Mouse (Mus musculus) hindbrain, embryonic 14.5 days (tissue): Measurements from ENCODE around the gene Dnajc30. TPM values are rescaled to one million over a fixed set of nuclear protein-coding genes. Genes with fewer than 3 reads are reported as not detected.

ENCODE experiments used
- ATAC-seq: fragments of 200-750 bp; cut with Nextera tagmentation; 2 replicates; pipeline ENCODE4 v1.8.0; 2017; ENCODE audit warnings: moderate number of reproducible peaks, mild to moderate bottlenecking, moderate TSS enrichment, moderate library complexity; ENCODE audit not compliant: low FRiP score
- DNase-seq: peaks from one replicate; pipeline ENCODE4 v3.0.0-alpha.2; 2015; ENCODE audit warnings: low spot score
- H3K27ac ChIP-seq: fragments of 300-500 bp; sonication (generic); 2 replicates; pipeline ENCODE4 v1.5.1; 2014; ENCODE audit warnings: mild to moderate bottlenecking, moderate library complexity
- H3K27me3 ChIP-seq: fragments of 300-500 bp; sonication (generic); 2 replicates; pipeline ENCODE4 v1.6.1; 2014; ENCODE audit warnings: mild to moderate bottlenecking, low read length, mixed read lengths; ENCODE audit not compliant: control insufficient read depth, insufficient read depth
- H3K36me3 ChIP-seq: fragments of 300-500 bp; sonication (generic); replicated peaks from 2 replicates; pipeline ENCODE4 v1.6.1; 2014; ENCODE audit not compliant: control insufficient read depth, insufficient read depth
- H3K4me1 ChIP-seq: fragments of 300-500 bp; sonication (generic); replicated peaks from 2 replicates; pipeline ENCODE4 v1.6.1; 2014; ENCODE audit warnings: antibody characterized with exemption, low read length, mixed read lengths; ENCODE audit not compliant: control insufficient read depth, insufficient read depth
- H3K4me2 ChIP-seq: fragments of 300-500 bp; sonication (generic); replicated peaks from 2 replicates; pipeline ENCODE4 v1.6.1; 2014; ENCODE audit warnings: mild to moderate bottlenecking, moderate library complexity
- H3K4me3 ChIP-seq: fragments of 300-500 bp; sonication (generic); replicated peaks from 2 replicates; pipeline ENCODE4 v1.5.1; 2014; ENCODE audit warnings: mild to moderate bottlenecking, low read length
- H3K9ac ChIP-seq: fragments of 300-500 bp; sonication (generic); 2 replicates; pipeline ENCODE4 v1.6.1; 2014
- H3K9me3 ChIP-seq: fragments of 300-500 bp; sonication (generic); 2 replicates; pipeline ENCODE4 v1.6.1; 2016; ENCODE audit warnings: low read length; ENCODE audit not compliant: control insufficient read depth
- WGBS: fragments of 180-500 bp; shearing (Covaris S2); extraction: QIAGEN DNeasy Blood & Tissue Kit; methylation state at CpG from one replicate; pipeline ENCODE4 v1.1.7; 2014; 5-methylcytosine and 5-hydroxymethylcytosine counted together
- polyA plus RNA-seq: library from polyadenylated mRNA; unstranded; fragments of >200 nt; fragmentation: Nextera tagmentation; extraction: Ambion mirVana; gene quantifications from 2 replicates; pipeline ENCODE4 v1.2.1, GENCODE M21; 2014

Dnajc30 gene
- polyA plus RNA-seq, 1 experiment from 2014 or later, result 43.0 TPM

DNA sequence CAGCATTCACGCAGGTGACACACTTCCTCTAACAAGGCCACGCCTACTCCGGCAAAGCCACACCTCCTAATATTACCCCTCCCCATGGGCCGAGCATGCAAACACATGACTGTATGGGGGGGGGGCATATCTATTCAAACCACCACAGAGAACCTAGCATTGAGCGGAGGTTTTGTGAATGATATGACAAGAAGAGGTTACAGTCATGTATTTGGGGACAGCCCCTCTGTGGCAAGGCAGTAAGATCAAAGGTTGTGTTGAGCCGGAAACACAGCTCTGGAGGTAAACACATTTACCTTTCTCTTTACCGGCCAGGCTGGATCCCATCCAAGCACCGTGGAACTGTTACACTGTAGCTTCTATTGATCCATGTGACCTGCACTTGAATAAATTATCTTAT lies 51.2 kb downstream of the Dnajc30 start:
- Histone ChIP-seq H3K36me3 (no peaks in the 10 kb centered on the region), H3K4me2 (no peak overlapping the region), H3K9me3 (no peaks in the 10 kb centered on the region), H3K4me3 (no peak overlapping the region), H3K27ac (no peak overlapping the region), H3K27me3 (no peaks in the 10 kb centered on the region; the same call in 1 of the 2 replicates), H3K9ac (no peak overlapping the region), H3K4me1 (no peaks in the 10 kb centered on the region)
- DNase-seq (no peak), ATAC-seq (no peak)
- WGBS, result 92% methylated on average over 8 of the region's 8 CpGs

Other genes with a start within 250 kb of the Dnajc30 start
- not detected in 2 replicates for gene Tmem270, start 157.5 kb upstream of the Dnajc30 start, polyA plus RNA-seq
- gene Cldn13, start 148.7 kb upstream of the Dnajc30 start, polyA plus RNA-seq, result 0.50 TPM in 1 of 2 replicates, not detected in the other
- gene Mettl27, start 131.8 kb upstream of the Dnajc30 start, polyA plus RNA-seq, result 6.2 and 7.5 TPM in 2 replicates
- gene Cldn4, start 117.3 kb upstream of the Dnajc30 start, polyA plus RNA-seq, result not detected in 2 replicates
- 2.1 and 2.6 TPM in 2 replicates for gene Cldn3, start 78.0 kb upstream of the Dnajc30 start, polyA plus RNA-seq
- gene Abhd11, start 55.0 kb upstream of the Dnajc30 start, polyA plus RNA-seq, result 62.7 and 72.3 TPM in 2 replicates
- gene Stx1a, start 40.7 kb upstream of the Dnajc30 start, polyA plus RNA-seq, result 113 and 134 TPM in 2 replicates
- gene Bud23, start 757 bp downstream of the Dnajc30 start, polyA plus RNA-seq, result 61.9 and 63.3 TPM in 2 replicates
- gene Vps37d, start 14.1 kb downstream of the Dnajc30 start, polyA plus RNA-seq, result 32.9 and 37.1 TPM in 2 replicates
- gene Mlxipl, start 25.7 kb downstream of the Dnajc30 start, polyA plus RNA-seq, result 0.91 and 1.1 TPM in 2 replicates
- 15.6 and 16.0 TPM in 2 replicates for gene Tbl2, start 85.5 kb downstream of the Dnajc30 start, polyA plus RNA-seq
- 35.8 and 35.9 TPM in 2 replicates for gene Bcl7b, start 104.1 kb downstream of the Dnajc30 start, polyA plus RNA-seq
- gene Baz1b, start 123.1 kb downstream of the Dnajc30 start, polyA plus RNA-seq, result 35.3 and 37.0 TPM in 2 replicates
- gene Fzd9, start 187.0 kb downstream of the Dnajc30 start, polyA plus RNA-seq, result 14.7 and 15.9 TPM in 2 replicates